Mouse (Mus musculus) heart, embryonic 10.5 days (tissue): ENCODE measurements around the gene Olfr95. TPM values are rescaled to one million over a fixed set of nuclear protein-coding genes. Genes with fewer than 3 reads are reported as not detected.
A peak's percentile ranks its signal among the peaks of the same experiment; 100 is the strongest.

ENCODE experiments used
- DNase-seq: peaks from one replicate; pipeline ENCODE4 v3.0.0-alpha.2; 2017; ENCODE audit warnings: low spot score
- H3K27ac ChIP-seq: fragments of 300-500 bp; sonication (generic); 2 replicates; pipeline ENCODE4 v1.5.1; 2016; ENCODE audit warnings: mild to moderate bottlenecking
- H3K27me3 ChIP-seq: fragments of 300-500 bp; sonication (generic); 2 replicates; pipeline ENCODE4 v1.6.1; 2016; ENCODE audit warnings: mild to moderate bottlenecking; ENCODE audit not compliant: poor library complexity, insufficient read depth, severe bottlenecking
- H3K36me3 ChIP-seq: fragments of 300-500 bp; sonication (generic); 2 replicates; pipeline ENCODE4 v1.6.1; 2016; ENCODE audit warnings: mild to moderate bottlenecking, moderate library complexity
- H3K4me1 ChIP-seq: fragments of 300-500 bp; sonication (generic); 2 replicates; pipeline ENCODE4 v1.6.1; 2016; ENCODE audit warnings: mild to moderate bottlenecking
- H3K4me3 ChIP-seq: fragments of 300-500 bp; sonication (generic); 2 replicates; pipeline ENCODE4 v1.5.1; 2016; ENCODE audit warnings: mild to moderate bottlenecking, moderate library complexity
- H3K9me3 ChIP-seq: fragments of 300-500 bp; sonication (generic); 2 replicates; pipeline ENCODE4 v1.6.1; 2016; ENCODE audit warnings: mild to moderate bottlenecking, moderate library complexity
- WGBS: fragments of 180-500 bp; shearing (Covaris S2); methylation state at CpG from one replicate; pipeline ENCODE4 v1.1.7; 2016; 5-methylcytosine and 5-hydroxymethylcytosine counted together
- polyA plus RNA-seq: library from polyadenylated mRNA; unstranded; fragments of >200 nt; fragmentation: Nextera tagmentation; extraction: Ambion mirVana; gene quantifications from 2 replicates; pipeline ENCODE4 v1.2.1, GENCODE M21; 2016

The Olfr95 gene
- polyA plus RNA-seq, 1 experiment from 2014 or later: not detected

DNA sequence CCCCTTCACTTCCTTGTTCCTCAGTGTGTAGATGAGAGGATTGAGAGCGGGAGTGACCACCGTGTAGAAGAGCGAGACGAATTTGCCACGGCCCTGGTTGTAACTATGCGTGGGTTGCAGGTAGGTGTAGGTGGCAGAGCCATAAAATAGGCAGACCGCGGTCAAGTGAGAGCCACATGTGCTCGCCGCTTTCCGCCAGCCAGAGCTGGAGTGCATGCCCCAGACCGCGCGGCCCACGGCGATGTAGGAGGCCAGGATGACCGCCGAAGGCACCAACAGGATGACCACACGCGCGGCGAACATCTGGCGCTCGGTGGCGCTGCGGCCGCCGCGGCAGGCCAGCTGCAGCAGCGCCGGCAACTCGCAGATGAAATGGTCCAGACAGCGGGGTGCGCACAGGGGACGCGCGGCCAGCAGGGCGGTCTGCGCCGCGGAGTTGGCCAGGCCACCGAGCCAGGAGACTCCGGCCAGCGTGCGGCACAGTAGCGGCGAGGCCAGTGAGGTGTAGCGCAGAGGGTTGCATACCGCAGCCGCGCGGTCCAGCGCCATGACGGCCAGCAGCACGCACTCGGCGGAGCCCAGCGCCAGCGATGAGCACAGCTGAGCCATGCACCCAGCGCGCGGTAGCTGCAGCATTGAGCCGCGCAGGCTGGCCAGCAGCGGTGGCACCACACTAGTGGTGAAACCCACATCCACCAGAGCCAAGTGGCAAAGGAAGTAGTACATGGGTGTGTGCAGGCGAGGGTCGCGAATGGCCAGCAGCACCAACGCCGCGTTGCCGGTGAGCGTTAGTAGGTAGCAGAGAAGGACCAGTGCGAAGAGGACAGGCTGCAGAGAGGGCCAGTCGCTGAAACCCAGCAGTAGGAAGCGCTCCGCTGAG is 15.8 kb downstream of the Olfr95 start:
- DNase-seq: no peak
- Histone ChIP-seq H3K4me3 (peak overlapping the region; percentile 67), H3K9me3 (no peaks in the 10 kb centered on the region), H3K27ac (no peak overlapping the region), H3K4me1 (peaks cover 10% of the 10 kb centered on the region; the same call in 1 of the 2 replicates), H3K36me3 (no peaks in the 10 kb centered on the region), H3K27me3 (peaks cover 60% of the 10 kb centered on the region)
- WGBS: 1% methylated on average over 77 of the region's 77 CpGs

DNA sequence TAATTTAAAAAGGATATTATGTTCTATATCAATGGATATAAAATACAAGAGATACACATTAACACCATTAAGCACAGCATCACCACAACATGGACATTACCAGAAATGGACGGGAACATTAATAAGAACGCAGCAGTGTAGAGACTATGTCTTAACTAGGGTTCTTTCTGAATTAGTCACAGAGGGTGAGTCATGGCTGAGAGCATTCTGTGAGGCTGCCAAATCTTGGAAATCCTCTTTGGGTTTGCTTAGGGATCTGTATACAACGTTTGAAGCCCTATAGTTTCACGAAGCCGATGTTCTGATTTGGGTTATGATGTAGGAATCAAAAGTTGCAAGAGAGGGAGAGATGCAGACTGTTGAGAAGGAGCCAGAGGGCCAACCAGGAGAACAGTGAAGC is 18.1 kb downstream of the Olfr95 start:
- no peak for DNase-seq
- H3K27me3 ChIP-seq: peaks cover 56% of the 10 kb centered on the region

DNA sequence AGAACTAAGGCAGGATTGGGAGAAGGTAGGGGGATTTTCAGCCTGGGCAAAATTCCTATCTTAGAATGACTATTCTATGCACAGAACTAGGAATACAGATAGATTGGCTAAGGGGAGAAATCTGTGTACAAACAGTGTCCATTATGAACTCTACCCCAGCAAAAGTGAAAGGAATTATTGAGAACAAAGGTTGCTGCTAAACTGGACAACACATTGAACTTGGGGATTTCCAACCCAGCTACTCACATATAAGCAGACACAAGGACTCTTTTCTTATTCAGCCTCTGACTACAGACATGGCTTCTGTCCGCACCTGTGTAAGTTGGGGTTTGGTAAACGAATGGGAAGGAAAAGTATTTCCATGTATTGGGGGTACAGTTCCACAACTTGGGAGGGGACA is 19.3 kb downstream of the Olfr95 start, which contains the start of gene Ubd:
Gene Ubd, plus strand, starts transcription at position 237 of the 400 bp plus-strand sequence.
- peaks cover 46% of the 10 kb centered on the region for H3K27me3 ChIP-seq
- WGBS: 77% methylated on average over 2 of the region's 2 CpGs
- peaks cover 10% of the 10 kb centered on the region; the same call in 1 of the 2 replicates for H3K4me1 ChIP-seq
- H3K27ac ChIP-seq: no peak within 1 kb of the TSS
- H3K9me3 ChIP-seq: no peaks in the 10 kb centered on the region
- no peaks in the 10 kb centered on the region for H3K36me3 ChIP-seq
- no peak for DNase-seq
- H3K4me3 ChIP-seq: no peak within 1 kb of the TSS

More for the DNA sequence above, 18.1 kb downstream of the Olfr95 start:
- H3K4me3 ChIP-seq: no peak overlapping the region
- H3K4me1 ChIP-seq: peaks cover 10% of the 10 kb centered on the region; the same call in 1 of the 2 replicates
- H3K9me3 ChIP-seq: no peaks in the 10 kb centered on the region
- no peak overlapping the region for H3K27ac ChIP-seq
- WGBS: 86% methylated on average over 5 of the region's 5 CpGs
- no peaks in the 10 kb centered on the region for H3K36me3 ChIP-seq

- H3K36me3 ChIP-seq: no peaks in the 10 kb centered on the region
- no peak overlapping the region for H3K27ac ChIP-seq
- DNase-seq: no peak
- H3K4me3 ChIP-seq: no peak overlapping the region
- peaks cover 10% of the 10 kb centered on the region; the same call in 1 of the 2 replicates for H3K4me1 ChIP-seq
- H3K27me3 ChIP-seq: peaks cover 39% of the 10 kb centered on the region
- H3K9me3 ChIP-seq: no peaks in the 10 kb centered on the region
Observed at GRCm38 (mm10) chr17:37193032-37193431, 19.9 kb downstream of the Olfr95 start.

GRCm38 (mm10) chr17:37190711-37191110 is 22.2 kb downstream of the Olfr95 start:
- H3K4me3 ChIP-seq: no peak overlapping the region
- no peaks in the 10 kb centered on the region for H3K9me3 ChIP-seq
- H3K36me3 ChIP-seq: no peaks in the 10 kb centered on the region
- no peaks in the 10 kb centered on the region for H3K4me1 ChIP-seq
- H3K27ac ChIP-seq: no peak overlapping the region
- H3K27me3 ChIP-seq: peaks cover 18% of the 10 kb centered on the region; the same call in 1 of the 2 replicates
- WGBS: 36% methylated on average over 2 of the region's 2 CpGs
- no peak for DNase-seq

GRCm38 (mm10) chr17:37185474-37185873 is 27.4 kb downstream of the Olfr95 start:
- no peak overlapping the region for H3K4me3 ChIP-seq
- no peaks in the 10 kb centered on the region for H3K27me3 ChIP-seq
- no peaks in the 10 kb centered on the region for H3K9me3 ChIP-seq
- H3K27ac ChIP-seq: no peak overlapping the region
- WGBS: 35% methylated on average over 6 of the region's 6 CpGs
- no peaks in the 10 kb centered on the region for H3K36me3 ChIP-seq
- DNase-seq: no peak
- H3K4me1 ChIP-seq: no peaks in the 10 kb centered on the region

GRCm38 (mm10) chr17:37161394-37161793 is 51.5 kb downstream of the Olfr95 start, which contains the start of gene Olfr93:
TSS of gene Olfr93 (minus strand) at chr17:37161494.
- no peak within 1 kb of the TSS for H3K4me3 ChIP-seq
- DNase-seq: no peak
- H3K36me3 ChIP-seq: no peaks in the 10 kb centered on the region
- H3K4me1 ChIP-seq: no peaks in the 10 kb centered on the region
- no peak within 1 kb of the TSS for H3K27ac ChIP-seq
- H3K27me3 ChIP-seq: no peaks in the 10 kb centered on the region
- no peaks in the 10 kb centered on the region for H3K9me3 ChIP-seq

Other genes with a start within 250 kb of the Olfr95 start
- gene 2410137M14Rik, start 231.9 kb downstream of the Olfr95 start, polyA plus RNA-seq: 0.19 and 0.32 TPM in 2 replicates
- 0.27 and 0.39 TPM in 2 replicates for gene H2-M5, start 223.6 kb downstream of the Olfr95 start, polyA plus RNA-seq
- gene Zfp57, start 212.0 kb downstream of the Olfr95 start, polyA plus RNA-seq: 65.9 and 84.5 TPM in 2 replicates
- 0.10 and 0.14 TPM in 2 replicates for gene Mog, start 189.7 kb downstream of the Olfr95 start, polyA plus RNA-seq
- gene Gabbr1, start 167.2 kb downstream of the Olfr95 start, polyA plus RNA-seq: 5.8 and 9.6 TPM in 2 replicates
- not detected in 2 replicates for gene Olfr90, start 124.6 kb downstream of the Olfr95 start, polyA plus RNA-seq
- gene Olfr91, start 114.8 kb downstream of the Olfr95 start, polyA plus RNA-seq: 0.15 TPM in 1 of 2 replicates, not detected in the other
- gene Olfr92, start 93.0 kb downstream of the Olfr95 start, polyA plus RNA-seq: not detected in 2 replicates
- gene Olfr93, start 51.6 kb downstream of the Olfr95 start, polyA plus RNA-seq: not detected in 2 replicates
- not detected in 2 replicates for gene Ubd, start 19.2 kb downstream of the Olfr95 start, polyA plus RNA-seq
- gene Olfr94, start 12.1 kb downstream of the Olfr95 start, polyA plus RNA-seq: not detected in 2 replicates
- not detected in 2 replicates for gene Olfr96, start 7.0 kb upstream of the Olfr95 start, polyA plus RNA-seq
- not detected in 2 replicates for gene Olfr97, start 24.2 kb upstream of the Olfr95 start, polyA plus RNA-seq
- not detected in 2 replicates for gene Olfr98, start 50.6 kb upstream of the Olfr95 start, polyA plus RNA-seq
- gene H2-M3, start 57.1 kb upstream of the Olfr95 start, polyA plus RNA-seq: 1.00 and 1.7 TPM in 2 replicates
- 0.09 TPM in 1 of 2 replicates, not detected in the other for gene Olfr99, start 70.3 kb upstream of the Olfr95 start, polyA plus RNA-seq
- gene Olfr101, start 91.2 kb upstream of the Olfr95 start, polyA plus RNA-seq: not detected in 2 replicates
- not detected in 2 replicates for gene Olfr102, start 103.9 kb upstream of the Olfr95 start, polyA plus RNA-seq
- not detected in 2 replicates for gene Olfr103, start 126.6 kb upstream of the Olfr95 start, polyA plus RNA-seq
- gene Olfr104-ps, start 146.5 kb upstream of the Olfr95 start, polyA plus RNA-seq: not detected in 2 replicates
- gene Olfr105-ps, start 165.9 kb upstream of the Olfr95 start, polyA plus RNA-seq: not detected in 2 replicates
- not detected in 2 replicates for gene Olfr106-ps, start 177.3 kb upstream of the Olfr95 start, polyA plus RNA-seq
- gene Olfr107, start 186.1 kb upstream of the Olfr95 start, polyA plus RNA-seq: not detected in 2 replicates
- not detected in 2 replicates for gene Olfr108, start 232.4 kb upstream of the Olfr95 start, polyA plus RNA-seq
- not detected in 2 replicates for gene Olfr109, start 245.8 kb upstream of the Olfr95 start, polyA plus RNA-seq